In the genomic region with DNA sequence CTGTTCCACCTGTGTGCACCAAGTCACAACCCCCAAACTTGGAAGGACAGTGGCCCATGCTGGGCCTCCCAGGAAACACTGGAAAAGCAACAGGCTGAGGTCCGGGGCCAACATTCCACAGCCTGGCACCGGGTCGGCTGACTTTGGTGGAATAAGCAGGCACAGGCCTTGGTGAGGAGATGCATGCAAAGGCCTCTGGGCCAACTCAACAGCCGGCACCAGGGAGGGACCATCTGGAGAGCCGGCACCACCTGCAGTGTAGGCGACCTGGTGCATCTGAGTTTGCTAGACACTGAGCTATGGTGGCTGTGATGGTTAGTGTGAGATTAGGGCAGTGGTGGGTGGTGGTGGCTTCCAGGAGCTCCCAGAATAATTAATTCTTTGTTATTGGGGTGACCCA, we compare ENCODE assay signal across 11 mouse cellular contexts. TPM values are rescaled to one million over a fixed set of nuclear protein-coding genes. Genes with fewer than 3 reads are reported as not detected.
A peak's percentile ranks its signal among the peaks of the same experiment; 100 is the strongest.
DNase-seq lines count a peak whose midpoint lies in the region; ATAC-seq and TF ChIP-seq lines count a peak whose summit lies in the region.
"Had no signal": no experiment of that assay in that cellular context is flagged by ENCODE, and none has a peak within 500 bp of the region (broad histone marks: within the 10 kb centered on the region; RNA-seq: fewer than 3 reads in every experiment).

No protein-coding gene starts in this region.

- 76% methylated on average over 6 of the region's 6 CpGs for WGBS in midbrain, embryonic 11.5 days
- 67% methylated on average over 6 of the region's 6 CpGs for WGBS in midbrain, embryonic 14.5 days
- WGBS in olfactory bulb, adult 2 months = 45% methylated on average over 6 of the region's 6 CpGs
- 74% methylated on average over 6 of the region's 6 CpGs for WGBS in intestine, embryonic 16.5 days

- H3K9me3 ChIP-seq in midbrain, embryonic 11.5 days (ENCODE audit: control insufficient read depth, low read length) = no peaks in the 10 kb centered on the region
- no peaks in the 10 kb centered on the region for H3K9me3 ChIP-seq in midbrain, embryonic 14.5 days (ENCODE audit: control insufficient read depth, low read length)
- H3K9me3 ChIP-seq in intestine, embryonic 16.5 days (ENCODE audit: control insufficient read depth, low read length) = no peaks in the 10 kb centered on the region

- no peak for TF ChIP-seq POLR2A in olfactory bulb, adult 2 months (IDR thresholded peaks at IDR 0.05; ENCODE audit: insufficient read depth, low read depth, low read length)

- H3K27me3 ChIP-seq in midbrain, embryonic 11.5 days (ENCODE audit: control insufficient read depth, insufficient read depth, low read length) = no peaks in the 10 kb centered on the region
- no peaks in the 10 kb centered on the region for H3K27me3 ChIP-seq in midbrain, embryonic 14.5 days (ENCODE audit: control insufficient read depth, insufficient read depth, low read length)
- H3K27me3 ChIP-seq in intestine, embryonic 16.5 days (replicated peaks; ENCODE audit: control insufficient read depth, insufficient read depth, low read length) = no peaks in the 10 kb centered on the region

- DNase-seq in midbrain, embryonic 11.5 days (ENCODE audit: low spot score, missing footprints) = no peak
- DNase-seq in midbrain, embryonic 14.5 days = no peak
- peak; percentile 95 to 97 for DNase-seq in cerebellum, postnatal 25 days
- DNase-seq in layer of hippocampus, adult 8-10 months (ENCODE audit: low spot score in 2 of 2) = peak; percentile 81 to 84
- DNase-seq in embryo, embryonic 11 days = no peak
- DNase-seq in lung, postnatal 14 days = no peak
- DNase-seq: kidney, adult 8-10 months; lung, embryonic 14.5 days had no signal

- H3K4me3 ChIP-seq in midbrain, embryonic 11.5 days (ENCODE audit: low read depth, low read length) = no peak overlapping the region
- H3K4me3 ChIP-seq in midbrain, embryonic 14.5 days (replicated peaks; ENCODE audit: low read depth, low read length) = no peak overlapping the region
- no peak overlapping the region for H3K4me3 ChIP-seq in olfactory bulb, adult 2 months (ENCODE audit: insufficient read depth, low read depth, low read length)
- H3K4me3 ChIP-seq in intestine, embryonic 16.5 days (ENCODE audit: low read length) = no peak overlapping the region

- peak overlapping the region; percentile 37 for H3K27ac ChIP-seq in midbrain, embryonic 11.5 days (ENCODE audit: low read depth, low read length)
- no peak overlapping the region for H3K27ac ChIP-seq in midbrain, embryonic 14.5 days (replicated peaks; ENCODE audit: low read depth, low read length)
- H3K27ac ChIP-seq in olfactory bulb, adult 2 months (ENCODE audit: insufficient read depth, low read depth, low read length) = peak overlapping the region; percentile 31; the same call in 1 of the 2 replicates
- no peak overlapping the region for H3K27ac ChIP-seq in intestine, embryonic 16.5 days (ENCODE audit: low read length)

- no peak overlapping the region for H3K4me2 ChIP-seq in midbrain, embryonic 11.5 days
- H3K4me2 ChIP-seq in midbrain, embryonic 14.5 days (ENCODE audit: low read length) = no peak overlapping the region
- H3K4me2 ChIP-seq in intestine, embryonic 16.5 days (ENCODE audit: low read depth, low read length) = no peak overlapping the region
- H3K4me2 ChIP-seq: lung, embryonic 14.5 days had no signal

- no peaks in the 10 kb centered on the region; the same call in 1 of the 2 replicates for H3K36me3 ChIP-seq in midbrain, embryonic 11.5 days (ENCODE audit: control insufficient read depth, insufficient read depth, low read length)
- H3K36me3 ChIP-seq in midbrain, embryonic 14.5 days (ENCODE audit: control insufficient read depth, insufficient read depth, low read length) = no peaks in the 10 kb centered on the region
- no peaks in the 10 kb centered on the region; the same call in 1 of the 2 replicates for H3K36me3 ChIP-seq in intestine, embryonic 16.5 days (ENCODE audit: control insufficient read depth, insufficient read depth, low read length)
- H3K36me3 ChIP-seq: G1E had no signal

- ATAC-seq in midbrain, embryonic 11.5 days (ENCODE audit: low FRiP score) = no peak
- ATAC-seq in midbrain, embryonic 14.5 days (ENCODE audit: low FRiP score, low TSS enrichment) = no peak
- ATAC-seq in intestine, embryonic 16.5 days = no peak

- H3K4me1 ChIP-seq in midbrain, embryonic 11.5 days (ENCODE audit: control insufficient read depth, insufficient read depth, low read length) = peaks cover 27% of the 10 kb centered on the region
- peaks cover 11% of the 10 kb centered on the region for H3K4me1 ChIP-seq in midbrain, embryonic 14.5 days (ENCODE audit: control insufficient read depth, insufficient read depth, low read length)
- H3K4me1 ChIP-seq in olfactory bulb, adult 2 months (ENCODE audit: control insufficient read depth, insufficient read depth, low read length) = peaks cover 26% of the 10 kb centered on the region
- H3K4me1 ChIP-seq in intestine, embryonic 16.5 days (ENCODE audit: control insufficient read depth, insufficient read depth, low read length) = peaks cover 18% of the 10 kb centered on the region

- peak overlapping the region; percentile 28; the same call in 1 of the 2 replicates for H3K9ac ChIP-seq in midbrain, embryonic 11.5 days (ENCODE audit: low read length)
- H3K9ac ChIP-seq in midbrain, embryonic 14.5 days (replicated peaks; ENCODE audit: low read length) = no peak overlapping the region
- H3K9ac ChIP-seq in intestine, embryonic 16.5 days (ENCODE audit: low read depth, low read length) = no peak overlapping the region
- H3K9ac ChIP-seq: lung, embryonic 14.5 days had no signal

- no peak for TF ChIP-seq CTCF in olfactory bulb, adult 2 months (IDR thresholded peaks at IDR 0.05; ENCODE audit: insufficient read depth, low read depth, low read length)

RNA-seq across cellular contexts. Expression of a gene that starts 46.3 kb away (rescaled TPM):
- 54.6 and 60.4 TPM in 2 replicates for polyA plus RNA-seq in midbrain, embryonic 11.5 days (2014; fragmentation: Nextera tagmentation; extraction: Ambion mirVana)
- 45.4 and 49.5 TPM in 2 replicates for polyA plus RNA-seq in midbrain, embryonic 14.5 days (2014; fragmentation: Nextera tagmentation; extraction: Ambion mirVana)
- 10 to 100 TPM; 32.4 to 41.1 (median 37.3) TPM for total RNA-seq in layer of hippocampus, adult 8-10 months (2022)
- not detected in 2 replicates for polyA plus RNA-seq in olfactory bulb, adult 2 months (2012; ENCODE audit: insufficient read depth, insufficient read length, low replicate concordance, missing spikeins)
- 59.0 and 60.3 TPM in 2 replicates for polyA plus RNA-seq in intestine, embryonic 16.5 days (2015; fragmentation: Nextera tagmentation; extraction: Ambion mirVana)

Comparison
In these comparisons a context has a peak if more than half of its experiments do, and no peak if none do; other contexts are left out.
1. H3K27ac ChIP-seq: peak in midbrain, embryonic 11.5 days (single experiment) and olfactory bulb, adult 2 months (single experiment); none in midbrain, embryonic 14.5 days (single experiment) and intestine, embryonic 16.5 days (single experiment).
2. DNase-seq: peak in cerebellum, postnatal 25 days (2 of 2) and layer of hippocampus, adult 8-10 months (2 of 2); none in midbrain, embryonic 11.5 days (single experiment), midbrain, embryonic 14.5 days (single experiment), embryo, embryonic 11 days (single experiment) and lung, postnatal 14 days (single experiment).